Mouse (Mus musculus) gastrocnemius, adult 18-20 months (tissue): Measurements from ENCODE around the gene Cacna1s. TPM values are rescaled to one million over a fixed set of nuclear protein-coding genes. Genes with fewer than 3 reads are reported as not detected.
A peak's percentile ranks its signal among the peaks of the same experiment; 100 is the strongest.

Source experiments
- DNase-seq: peaks from one replicate; pipeline ENCODE4 v3.0.0; 2021; ENCODE audit warnings: low spot score
- long read RNA-seq, 2 experiments: library from polyadenylated mRNA; stranded (forward); transcript quantifications; one replicate each; pipeline ENCODE4 v2.0.0; 2021
- total RNA-seq, 2 experiments: library from RNA; stranded (reverse); gene quantifications; 2 replicates each; pipeline ENCODE4 v1.2.3; 2021

Cacna1s gene
- total RNA-seq = 1,000 to 10,000 TPM in 1 of 2 experiments, 100 to 1,000 TPM in 1; 824 to 1,030 TPM
- long read RNA-seq, experiment 1, full-length matches to known transcripts = 623 of 1,054 reads
- long read RNA-seq, experiment 1, partial matches to known transcripts = 387 of 1,054 reads
- long read RNA-seq, experiment 1, other reads (novel, unspliced or antisense) = 44 of 1,054 reads
- long read RNA-seq, experiment 2, full-length matches to known transcripts = 441 of 810 reads
- long read RNA-seq, experiment 2, partial matches to known transcripts = 343 of 810 reads
- long read RNA-seq, experiment 2, other reads (novel, unspliced or antisense) = 26 of 810 reads

GRCm38 (mm10) chr1:136052547-136052946 is at the start of gene Cacna1s:
Gene Cacna1s (plus strand): TSS chr1:136052750.
- peak; percentile 81 for DNase-seq

- peak; percentile 50 for DNase-seq
Observed at GRCm38 (mm10) chr1:136006292-136006748, 46.2 kb upstream of the Cacna1s start, which contains the start of gene Igfn1. Gene Igfn1 (minus strand): TSS chr1:136006342.

GRCm38 (mm10) chr1:136007211-136008158 is 45.1 kb upstream of the Cacna1s start, which contains the start of gene Tmem9:
Gene Tmem9 (plus strand): TSS chr1:136008150.
- peak; percentile 92 for DNase-seq

- no peak for DNase-seq
Observed at GRCm38 (mm10) chr1:136008159-136008533, 44.4 kb upstream of the Cacna1s start.

GRCm38 (mm10) chr1:136010247-136010646 is 42.3 kb upstream of the Cacna1s start:
- no peak for DNase-seq

GRCm38 (mm10) chr1:136013513-136013912 is 39.0 kb upstream of the Cacna1s start:
- DNase-seq = no peak

- no peak for DNase-seq
Observed at GRCm38 (mm10) chr1:136014796-136015502, 37.6 kb upstream of the Cacna1s start.

- no peak for DNase-seq
Observed at GRCm38 (mm10) chr1:136017307-136017706, 35.2 kb upstream of the Cacna1s start.

GRCm38 (mm10) chr1:136017907-136018313 is 34.6 kb upstream of the Cacna1s start:
- peak; percentile 96 for DNase-seq

- DNase-seq = no peak
Observed at GRCm38 (mm10) chr1:136018390-136019189, 34.0 kb upstream of the Cacna1s start.

- DNase-seq = no peak
Observed at GRCm38 (mm10) chr1:136030201-136030600, 22.3 kb upstream of the Cacna1s start.

GRCm38 (mm10) chr1:136031697-136032096 is 20.9 kb upstream of the Cacna1s start:
- no peak for DNase-seq

GRCm38 (mm10) chr1:136032961-136033360 is 19.6 kb upstream of the Cacna1s start:
- DNase-seq = no peak

GRCm38 (mm10) chr1:136038746-136039538 is 13.6 kb upstream of the Cacna1s start:
- no peak for DNase-seq

- no peak for DNase-seq
Observed at GRCm38 (mm10) chr1:136040452-136040851, 12.1 kb upstream of the Cacna1s start.

- DNase-seq = no peak
Observed at GRCm38 (mm10) chr1:136040874-136041273, 11.7 kb upstream of the Cacna1s start.

GRCm38 (mm10) chr1:136045774-136046173 is 6.8 kb upstream of the Cacna1s start:
- peak; percentile 43 for DNase-seq

- peak; percentile 43 for DNase-seq
Observed at GRCm38 (mm10) chr1:136047432-136047831, 5.1 kb upstream of the Cacna1s start.

- DNase-seq = no peak
Observed at GRCm38 (mm10) chr1:136047894-136048293, 4.7 kb upstream of the Cacna1s start.
